Mouse (Mus musculus): Measurements from ENCODE around the gene Atxn1. TPM values are rescaled to one million over a fixed set of nuclear protein-coding genes. Genes with fewer than 3 reads are reported as not detected.

The Atxn1 gene
- polyA plus RNA-seq, 1 experiment from 2014 or later: 7.4 TPM

DNA sequence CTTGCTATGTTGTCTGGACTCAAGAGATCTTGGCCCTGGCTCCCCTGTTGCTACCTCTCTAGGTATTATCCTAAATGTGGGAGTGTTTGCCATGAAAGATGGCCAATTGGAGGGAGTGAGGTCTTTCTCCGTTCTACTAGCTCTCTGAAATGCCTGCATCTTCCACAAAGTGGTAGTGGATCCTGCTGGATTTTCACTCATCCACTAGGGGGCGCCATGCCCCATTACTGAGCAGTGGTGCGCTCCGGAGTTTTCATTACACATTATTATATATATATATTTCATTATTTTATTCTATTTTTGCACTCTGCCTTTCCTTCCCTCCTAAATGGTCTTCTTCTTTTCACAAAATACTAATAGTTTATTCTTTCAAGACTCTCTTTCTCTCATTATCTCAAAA is 392.0 kb downstream of the Atxn1 start:
- 32% methylated on average over 4 of the region's 4 CpGs for WGBS
- H3K27ac ChIP-seq (replicated peaks in 1 of 2; ENCODE audit: control insufficient read depth in 1 of 2, insufficient read depth in 1 of 2, low read depth in 2 of 2, low read length in 2 of 2): no peak overlapping the region
- peaks cover 17 to 37% of the 10 kb centered on the region in 2 experiments for H3K4me1 ChIP-seq (ENCODE audit: control insufficient read depth in 2 of 2, insufficient read depth in 2 of 2, low read length in 2 of 2)

GRCm38 (mm10) chr13:45571795-45572262 is 393.0 kb downstream of the Atxn1 start:
- Histone ChIP-seq H3K4me2 (ENCODE audit: low read length) (peak overlapping the region; percentile 55), H3K9ac (ENCODE audit: low read length) (peak overlapping the region; percentile 38; the same call in 1 of the 2 replicates), H3K4me1 (ENCODE audit: control insufficient read depth in 2 of 2, insufficient read depth in 2 of 2, low read length in 2 of 2) (peaks cover 9 to 28% of the 10 kb centered on the region in 2 experiments), H3K9me3 (ENCODE audit: control insufficient read depth, low read length) (no peaks in the 10 kb centered on the region), H3K4me3 (ENCODE audit: control insufficient read depth in 1 of 2, insufficient read depth in 1 of 2, low read depth in 1 of 2, low read length in 2 of 2) (peak overlapping the region in 1 of 2 experiments; percentile 13; a peak in 2 of 4 replicates), H3K27ac (replicated peaks in 1 of 2; ENCODE audit: control insufficient read depth in 1 of 2, insufficient read depth in 1 of 2, low read depth in 2 of 2, low read length in 2 of 2) (no peak overlapping the region), H3K36me3 (ENCODE audit: control insufficient read depth, insufficient read depth, low read length) (peaks cover 13% of the 10 kb centered on the region), H3K27me3 (ENCODE audit: control insufficient read depth, insufficient read depth, low read length) (no peaks in the 10 kb centered on the region)
- WGBS: 1% methylated on average over 6 of the region's 6 CpGs
- ATAC-seq (ENCODE audit: insufficient number of reproducible peaks, insufficient read depth, low FRiP score, low read depth): no peak

More for the DNA sequence above, 392.0 kb downstream of the Atxn1 start:
- H3K36me3 ChIP-seq (ENCODE audit: control insufficient read depth, insufficient read depth, low read length): peaks cover 4% of the 10 kb centered on the region; the same call in 1 of the 2 replicates
- no peak overlapping the region for H3K4me3 ChIP-seq (ENCODE audit: control insufficient read depth in 1 of 2, insufficient read depth in 1 of 2, low read depth in 1 of 2, low read length in 2 of 2)
- H3K27me3 ChIP-seq (ENCODE audit: control insufficient read depth, insufficient read depth, low read length): no peaks in the 10 kb centered on the region
- H3K4me2 ChIP-seq (ENCODE audit: low read length): no peak overlapping the region
- no peak for ATAC-seq (ENCODE audit: insufficient number of reproducible peaks, insufficient read depth, low FRiP score, low read depth)
- H3K9ac ChIP-seq (ENCODE audit: low read length): no peak overlapping the region
- H3K9me3 ChIP-seq (ENCODE audit: control insufficient read depth, low read length): no peaks in the 10 kb centered on the region

DNA sequence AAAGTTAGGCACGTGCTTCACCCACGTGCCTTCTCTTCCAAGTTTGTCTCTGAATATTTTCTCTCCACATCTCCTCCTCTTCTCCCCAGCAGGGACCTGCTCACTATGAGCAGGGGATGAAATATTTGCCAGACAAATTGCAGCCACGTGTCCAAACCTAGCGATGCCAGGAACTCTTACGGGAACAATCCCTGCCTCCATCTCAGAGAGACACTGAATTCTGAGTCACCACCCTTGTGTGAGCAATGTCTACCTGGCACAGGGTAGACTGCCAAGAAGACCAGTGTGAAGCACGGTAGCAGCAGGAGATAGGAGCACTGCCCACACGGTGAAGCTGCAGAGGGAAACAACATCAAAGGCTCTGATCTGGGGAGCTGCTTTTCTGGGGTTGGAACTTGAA is 394.9 kb downstream of the Atxn1 start:
- H3K9me3 ChIP-seq (ENCODE audit: control insufficient read depth, low read length): no peaks in the 10 kb centered on the region
- WGBS: 46% methylated on average over 7 of the region's 7 CpGs
- no peak overlapping the region for H3K9ac ChIP-seq (ENCODE audit: low read length)
- H3K4me1 ChIP-seq (ENCODE audit: control insufficient read depth in 2 of 2, insufficient read depth in 2 of 2, low read length in 2 of 2): peaks cover 0 to 19% of the 10 kb centered on the region in 2 experiments
- peaks cover 27% of the 10 kb centered on the region for H3K36me3 ChIP-seq (ENCODE audit: control insufficient read depth, insufficient read depth, low read length)
- no peak overlapping the region for H3K27ac ChIP-seq (replicated peaks in 1 of 2; ENCODE audit: control insufficient read depth in 1 of 2, insufficient read depth in 1 of 2, low read depth in 2 of 2, low read length in 2 of 2)
- H3K4me2 ChIP-seq (ENCODE audit: low read length): no peak overlapping the region
- no peak for ATAC-seq (ENCODE audit: insufficient number of reproducible peaks, insufficient read depth, low FRiP score, low read depth)
- H3K4me3 ChIP-seq (ENCODE audit: control insufficient read depth in 1 of 2, insufficient read depth in 1 of 2, low read depth in 1 of 2, low read length in 2 of 2): no peak overlapping the region
- no peaks in the 10 kb centered on the region for H3K27me3 ChIP-seq (ENCODE audit: control insufficient read depth, insufficient read depth, low read length)

DNA sequence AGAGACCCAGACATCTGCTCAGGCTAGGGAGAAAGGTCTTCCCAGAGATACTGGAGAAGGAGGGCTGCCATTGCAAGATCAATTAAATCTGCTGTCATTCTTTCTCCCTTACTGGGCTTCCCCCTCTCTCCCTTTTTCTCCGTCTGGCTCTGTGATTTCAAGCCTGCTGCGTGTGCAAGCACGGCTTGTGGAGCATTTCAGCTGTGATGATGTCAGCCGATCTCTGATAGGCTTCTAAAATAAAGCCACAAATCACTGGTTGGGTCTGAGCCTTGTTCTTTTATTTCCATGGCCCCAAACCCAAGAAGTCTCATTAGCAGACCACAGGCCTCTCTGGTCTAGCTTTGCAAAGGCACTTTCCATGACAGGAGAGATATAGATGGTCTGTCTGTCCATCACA is 399.9 kb downstream of the Atxn1 start:
- Histone ChIP-seq H3K27me3 (ENCODE audit: control insufficient read depth, insufficient read depth, low read length) (no peaks in the 10 kb centered on the region), H3K4me2 (ENCODE audit: low read length) (no peak overlapping the region), H3K36me3 (ENCODE audit: control insufficient read depth, insufficient read depth, low read length) (peaks cover 27% of the 10 kb centered on the region), H3K4me1 (ENCODE audit: control insufficient read depth in 2 of 2, insufficient read depth in 2 of 2, low read length in 2 of 2) (peaks cover 14 to 34% of the 10 kb centered on the region in 2 experiments), H3K9me3 (ENCODE audit: control insufficient read depth, low read length) (no peaks in the 10 kb centered on the region), H3K4me3 (ENCODE audit: control insufficient read depth in 1 of 2, insufficient read depth in 1 of 2, low read depth in 1 of 2, low read length in 2 of 2) (no peak overlapping the region), H3K27ac (replicated peaks in 1 of 2; ENCODE audit: control insufficient read depth in 1 of 2, insufficient read depth in 1 of 2, low read depth in 2 of 2, low read length in 2 of 2) (no peak overlapping the region), H3K9ac (ENCODE audit: low read length) (no peak overlapping the region)
- WGBS: 58% methylated on average over 4 of the region's 4 CpGs
- ATAC-seq (ENCODE audit: insufficient number of reproducible peaks, insufficient read depth, low FRiP score, low read depth): no peak

GRCm38 (mm10) chr13:45562011-45562410 is 402.8 kb downstream of the Atxn1 start:
- Histone ChIP-seq H3K4me2 (ENCODE audit: low read length) (peak overlapping the region; percentile 63), H3K36me3 (ENCODE audit: control insufficient read depth, insufficient read depth, low read length) (peaks cover 20% of the 10 kb centered on the region), H3K27ac (replicated peaks in 1 of 2; ENCODE audit: control insufficient read depth in 1 of 2, insufficient read depth in 1 of 2, low read depth in 2 of 2, low read length in 2 of 2) (peak overlapping the region; percentile 76 to 92), H3K4me3 (ENCODE audit: control insufficient read depth in 1 of 2, insufficient read depth in 1 of 2, low read depth in 1 of 2, low read length in 2 of 2) (peak overlapping the region; percentile 7 to 16; a peak in 2 of 4 replicates), H3K9me3 (ENCODE audit: control insufficient read depth, low read length) (no peaks in the 10 kb centered on the region), H3K27me3 (ENCODE audit: control insufficient read depth, insufficient read depth, low read length) (no peaks in the 10 kb centered on the region), H3K4me1 (ENCODE audit: control insufficient read depth in 2 of 2, insufficient read depth in 2 of 2, low read length in 2 of 2) (peaks cover 17 to 47% of the 10 kb centered on the region in 2 experiments), H3K9ac (ENCODE audit: low read length) (peak overlapping the region; percentile 60)
- ATAC-seq (ENCODE audit: insufficient number of reproducible peaks, insufficient read depth, low FRiP score, low read depth): no peak
- 32% methylated on average over 9 of the region's 9 CpGs for WGBS

DNA sequence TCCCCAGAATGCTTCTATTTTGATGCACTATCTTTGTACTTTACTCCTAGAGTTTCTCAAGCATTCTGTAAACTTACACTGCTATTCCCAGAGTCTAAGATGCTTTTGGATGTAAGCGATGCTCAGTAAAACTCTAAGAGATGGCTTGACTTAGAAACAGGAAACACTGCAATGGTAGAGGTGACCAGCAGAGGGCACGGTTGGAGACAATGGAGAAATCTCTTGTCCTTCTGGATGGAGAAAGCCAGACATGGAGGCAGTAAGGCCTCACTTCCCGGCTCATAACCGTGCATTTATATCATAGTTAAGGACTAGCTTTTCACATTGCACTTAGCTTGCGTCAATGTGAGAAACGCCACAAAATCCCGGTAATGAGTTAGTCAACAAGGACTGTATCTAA is 404.3 kb downstream of the Atxn1 start:
- WGBS: 74% methylated on average over 7 of the region's 7 CpGs
- Histone ChIP-seq H3K4me3 (ENCODE audit: control insufficient read depth in 1 of 2, insufficient read depth in 1 of 2, low read depth in 1 of 2, low read length in 2 of 2) (no peak overlapping the region), H3K9ac (ENCODE audit: low read length) (no peak overlapping the region), H3K4me1 (ENCODE audit: control insufficient read depth in 2 of 2, insufficient read depth in 2 of 2, low read length in 2 of 2) (peaks cover 17 to 47% of the 10 kb centered on the region in 2 experiments), H3K27me3 (ENCODE audit: control insufficient read depth, insufficient read depth, low read length) (no peaks in the 10 kb centered on the region), H3K4me2 (ENCODE audit: low read length) (no peak overlapping the region), H3K27ac (replicated peaks in 1 of 2; ENCODE audit: control insufficient read depth in 1 of 2, insufficient read depth in 1 of 2, low read depth in 2 of 2, low read length in 2 of 2) (peak overlapping the region in 1 of 2 experiments; percentile 92; a peak in 1 of 4 replicates), H3K36me3 (ENCODE audit: control insufficient read depth, insufficient read depth, low read length) (peaks cover 11% of the 10 kb centered on the region), H3K9me3 (ENCODE audit: control insufficient read depth, low read length) (no peaks in the 10 kb centered on the region)
- ATAC-seq (ENCODE audit: insufficient number of reproducible peaks, insufficient read depth, low FRiP score, low read depth): no peak

DNA sequence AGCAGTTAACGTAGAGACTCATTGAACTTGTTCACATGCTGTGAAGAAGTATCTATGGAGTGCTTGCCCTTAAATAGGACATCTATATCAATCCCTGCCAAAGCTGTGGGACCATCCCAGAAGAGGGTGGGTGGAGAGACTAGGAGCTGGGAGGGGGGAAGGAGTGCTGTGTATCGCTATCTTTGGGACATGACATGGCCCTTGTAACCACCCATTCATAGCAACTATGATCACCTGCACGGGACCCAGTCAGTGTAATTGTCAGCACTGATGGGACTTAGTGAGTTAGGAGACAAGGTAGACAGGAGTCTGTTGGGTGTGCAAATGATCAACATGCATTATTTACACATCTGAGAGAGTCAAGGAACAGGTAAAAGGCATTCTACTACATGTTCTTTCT is 405.6 kb downstream of the Atxn1 start:
- Histone ChIP-seq H3K36me3 (ENCODE audit: control insufficient read depth, insufficient read depth, low read length) (peaks cover 8% of the 10 kb centered on the region; the same call in 1 of the 2 replicates), H3K9me3 (ENCODE audit: control insufficient read depth, low read length) (no peaks in the 10 kb centered on the region), H3K4me2 (ENCODE audit: low read length) (no peak overlapping the region), H3K4me3 (ENCODE audit: control insufficient read depth in 1 of 2, insufficient read depth in 1 of 2, low read depth in 1 of 2, low read length in 2 of 2) (no peak overlapping the region), H3K27me3 (ENCODE audit: control insufficient read depth, insufficient read depth, low read length) (no peaks in the 10 kb centered on the region), H3K27ac (replicated peaks in 1 of 2; ENCODE audit: control insufficient read depth in 1 of 2, insufficient read depth in 1 of 2, low read depth in 2 of 2, low read length in 2 of 2) (no peak overlapping the region; a peak in 1 of 4 replicates), H3K4me1 (ENCODE audit: control insufficient read depth in 2 of 2, insufficient read depth in 2 of 2, low read length in 2 of 2) (peaks cover 18 to 44% of the 10 kb centered on the region in 2 experiments), H3K9ac (ENCODE audit: low read length) (no peak overlapping the region)
- WGBS: 58% methylated on average over 3 of the region's 3 CpGs
- no peak for ATAC-seq (ENCODE audit: insufficient number of reproducible peaks, insufficient read depth, low FRiP score, low read depth)

- H3K9ac ChIP-seq (ENCODE audit: low read length): no peak overlapping the region
- no peaks in the 10 kb centered on the region for H3K27me3 ChIP-seq (ENCODE audit: control insufficient read depth, insufficient read depth, low read length)
- no peak overlapping the region for H3K4me2 ChIP-seq (ENCODE audit: low read length)
- H3K4me3 ChIP-seq (ENCODE audit: control insufficient read depth in 1 of 2, insufficient read depth in 1 of 2, low read depth in 1 of 2, low read length in 2 of 2): no peak overlapping the region
- peaks cover 26 to 53% of the 10 kb centered on the region in 2 experiments for H3K4me1 ChIP-seq (ENCODE audit: control insufficient read depth in 2 of 2, insufficient read depth in 2 of 2, low read length in 2 of 2)
- ATAC-seq (ENCODE audit: insufficient number of reproducible peaks, insufficient read depth, low FRiP score, low read depth): no peak
- H3K9me3 ChIP-seq (ENCODE audit: control insufficient read depth, low read length): no peaks in the 10 kb centered on the region
- 41% methylated on average over 4 of the region's 4 CpGs for WGBS
- no peak overlapping the region; a peak in 1 of 4 replicates for H3K27ac ChIP-seq (replicated peaks in 1 of 2; ENCODE audit: control insufficient read depth in 1 of 2, insufficient read depth in 1 of 2, low read depth in 2 of 2, low read length in 2 of 2)
- peaks cover 8% of the 10 kb centered on the region; the same call in 1 of the 2 replicates for H3K36me3 ChIP-seq (ENCODE audit: control insufficient read depth, insufficient read depth, low read length)
These were observed 406.4 kb downstream of the Atxn1 start for GRCm38 (mm10) chr13:45558367-45558766.
